Mouse (Mus musculus): ENCODE measurements around the gene Pcx. TPM values are rescaled to one million over a fixed set of nuclear protein-coding genes. Genes with fewer than 3 reads are reported as not detected.
A peak's percentile ranks its signal among the peaks of the same experiment; 100 is the strongest.

The Pcx gene
- polyA plus RNA-seq, 1 experiment: 4.0 TPM

GRCm38 (mm10) chr19:4646917-4647492 lies 136.7 kb downstream of the Pcx start:
- Histone ChIP-seq H3K79me3 (ENCODE audit: low read depth) (no peaks in the 10 kb centered on the region), H3K36me3 (ENCODE audit: control insufficient read depth, insufficient read depth) (no peaks in the 10 kb centered on the region), H3ac (ENCODE audit: control insufficient read depth, insufficient read length, low read depth) (no peak overlapping the region), H3K79me2 (ENCODE audit: control insufficient read depth, insufficient read depth) (no peaks in the 10 kb centered on the region), H3K27me3 (ENCODE audit: control insufficient read depth, insufficient read depth, insufficient read length) (no peaks in the 10 kb centered on the region), H3K4me3 (ENCODE audit: insufficient read depth, poor library complexity, severe bottlenecking) (no peak overlapping the region)
- TF ChIP-seq CTCF (IDR thresholded peaks at IDR 0.05; ENCODE audit: control insufficient read depth, insufficient read depth, insufficient read length): no peak
- TF ChIP-seq MAX (IDR thresholded peaks at IDR 0.05): no peak
- TF ChIP-seq USF1 (IDR thresholded peaks at IDR 0.05; ENCODE audit: low read depth): no peak
- TF ChIP-seq MYOD1 (IDR thresholded peaks at IDR 0.05; ENCODE audit: control insufficient read depth, insufficient read length, low read depth): no peak
- no peak for TF ChIP-seq CEBPB (IDR thresholded peaks at IDR 0.05; ENCODE audit: low read depth)
- TF ChIP-seq MYOG (IDR thresholded peaks at IDR 0.05; ENCODE audit: control insufficient read depth, extremely low read depth, insufficient read length): no peak
- TF ChIP-seq FOSL1 (IDR thresholded peaks at IDR 0.05; ENCODE audit: insufficient read depth, low read length, poor library complexity, severe bottlenecking): no peak

DNA sequence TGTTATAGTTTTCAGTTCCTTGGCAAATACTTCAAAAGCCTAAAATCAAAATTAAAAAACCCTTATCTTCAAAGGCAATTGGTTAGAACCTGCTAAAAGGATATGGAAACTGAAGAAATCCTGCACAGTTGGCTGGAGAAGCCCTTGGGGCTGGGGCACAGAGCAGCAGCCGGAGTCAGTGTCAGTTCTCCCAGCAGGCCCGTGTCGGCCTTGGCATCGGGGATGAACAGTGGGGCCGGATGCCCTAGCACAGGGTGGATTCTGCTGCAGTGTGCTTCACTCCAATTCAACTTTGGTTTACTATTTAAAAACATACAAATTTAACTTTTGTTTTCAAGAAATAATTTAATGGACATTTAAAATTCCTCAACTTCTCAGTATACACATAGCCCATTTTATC lies 147.9 kb downstream of the Pcx start:
- no peak for TF ChIP-seq MYOG (IDR thresholded peaks at IDR 0.05; ENCODE audit: control insufficient read depth, extremely low read depth, insufficient read length)
- TF ChIP-seq MAX (IDR thresholded peaks at IDR 0.05): no peak
- TF ChIP-seq CTCF (IDR thresholded peaks at IDR 0.05; ENCODE audit: control insufficient read depth, insufficient read depth, insufficient read length): no peak
- TF ChIP-seq USF1 (IDR thresholded peaks at IDR 0.05; ENCODE audit: low read depth): no peak
- no peak for TF ChIP-seq FOSL1 (IDR thresholded peaks at IDR 0.05; ENCODE audit: insufficient read depth, low read length, poor library complexity, severe bottlenecking)
- TF ChIP-seq CEBPB (IDR thresholded peaks at IDR 0.05; ENCODE audit: low read depth): no peak
- TF ChIP-seq MYOD1 (IDR thresholded peaks at IDR 0.05; ENCODE audit: control insufficient read depth, insufficient read length, low read depth): no peak
- no peak overlapping the region for H3K4me3 ChIP-seq (ENCODE audit: insufficient read depth, poor library complexity, severe bottlenecking)
- H3ac ChIP-seq (ENCODE audit: control insufficient read depth, insufficient read length, low read depth): no peak overlapping the region
- H3K36me3 ChIP-seq (ENCODE audit: control insufficient read depth, insufficient read depth): no peaks in the 10 kb centered on the region
- H3K79me3 ChIP-seq (ENCODE audit: low read depth): no peaks in the 10 kb centered on the region
- no peaks in the 10 kb centered on the region for H3K79me2 ChIP-seq (ENCODE audit: control insufficient read depth, insufficient read depth)
- peaks cover 3% of the 10 kb centered on the region for H3K27me3 ChIP-seq (ENCODE audit: control insufficient read depth, insufficient read depth, insufficient read length)

- H3K27me3 ChIP-seq (ENCODE audit: control insufficient read depth, insufficient read depth, insufficient read length): no peaks in the 10 kb centered on the region
- no peak overlapping the region for H3ac ChIP-seq (ENCODE audit: control insufficient read depth, insufficient read length, low read depth)
- H3K79me2 ChIP-seq (ENCODE audit: control insufficient read depth, insufficient read depth): no peaks in the 10 kb centered on the region
- no peak overlapping the region for H3K4me3 ChIP-seq (ENCODE audit: insufficient read depth, poor library complexity, severe bottlenecking)
- no peaks in the 10 kb centered on the region for H3K36me3 ChIP-seq (ENCODE audit: control insufficient read depth, insufficient read depth)
- no peaks in the 10 kb centered on the region for H3K79me3 ChIP-seq (ENCODE audit: low read depth)
- TF ChIP-seq MYOD1 (IDR thresholded peaks at IDR 0.05; ENCODE audit: control insufficient read depth, insufficient read length, low read depth) (no peak), MYOG (IDR thresholded peaks at IDR 0.05; ENCODE audit: control insufficient read depth, extremely low read depth, insufficient read length) (no peak), USF1 (IDR thresholded peaks at IDR 0.05; ENCODE audit: low read depth) (no peak), CTCF (IDR thresholded peaks at IDR 0.05; ENCODE audit: control insufficient read depth, insufficient read depth, insufficient read length) (no peak), FOSL1 (IDR thresholded peaks at IDR 0.05; ENCODE audit: insufficient read depth, low read length, poor library complexity, severe bottlenecking) (no peak), CEBPB (IDR thresholded peaks at IDR 0.05; ENCODE audit: low read depth) (no peak), MAX (IDR thresholded peaks at IDR 0.05) (no peak)
Observed at GRCm38 (mm10) chr19:4666815-4667214, 156.5 kb downstream of the Pcx start.

- no peak for TF ChIP-seq FOSL1 (IDR thresholded peaks at IDR 0.05; ENCODE audit: insufficient read depth, low read length, poor library complexity, severe bottlenecking)
- TF ChIP-seq MYOD1 (IDR thresholded peaks at IDR 0.05; ENCODE audit: control insufficient read depth, insufficient read length, low read depth): peak; percentile 81
- no peaks in the 10 kb centered on the region for H3K27me3 ChIP-seq (ENCODE audit: control insufficient read depth, insufficient read depth, insufficient read length)
- H3K79me2 ChIP-seq (ENCODE audit: control insufficient read depth, insufficient read depth): no peaks in the 10 kb centered on the region
- H3K79me3 ChIP-seq (ENCODE audit: low read depth): no peaks in the 10 kb centered on the region
- no peaks in the 10 kb centered on the region for H3K36me3 ChIP-seq (ENCODE audit: control insufficient read depth, insufficient read depth)
- no peak overlapping the region for H3K4me3 ChIP-seq (ENCODE audit: insufficient read depth, poor library complexity, severe bottlenecking)
- H3ac ChIP-seq (ENCODE audit: control insufficient read depth, insufficient read length, low read depth): no peak overlapping the region
Observed at GRCm38 (mm10) chr19:4670776-4671175, 160.5 kb downstream of the Pcx start.

Small RNA genes lying within 50 kb of the gene (microRNA-seq; reads per million reads assigned to microRNA genes)
- 0.28 reads per million for gene Mir6986 (ENCODE audit: borderline microRNAs expressed)

Other genes starting within 250 kb of the Pcx start
- gene Ssh3, start 241.3 kb upstream of the Pcx start, polyA plus RNA-seq (2012; fragmentation: generic; extraction: Trizol): 0.34 TPM
- 2.2 TPM for gene Ankrd13d, start 227.3 kb upstream of the Pcx start, polyA plus RNA-seq (2012; fragmentation: generic; extraction: Trizol)
- gene Grk2, start 204.2 kb upstream of the Pcx start, polyA plus RNA-seq (2012; fragmentation: generic; extraction: Trizol): 56.6 TPM
- gene Kdm2a, start 112.2 kb upstream of the Pcx start, polyA plus RNA-seq (2012; fragmentation: generic; extraction: Trizol): 24.0 TPM
- gene Rhod, start 71.0 kb upstream of the Pcx start, polyA plus RNA-seq (2012; fragmentation: generic; extraction: Trizol): 65.1 TPM
- 14.4 TPM for gene Syt12, start 33.0 kb upstream of the Pcx start, polyA plus RNA-seq (2012; fragmentation: generic; extraction: Trizol)
- gene 2010003K11Rik, start 11.9 kb upstream of the Pcx start, polyA plus RNA-seq (2012; fragmentation: generic; extraction: Trizol): not detected
- gene Lrfn4, start 105.2 kb downstream of the Pcx start, polyA plus RNA-seq (2012; fragmentation: generic; extraction: Trizol): 40.8 TPM
- gene Rce1, start 115.2 kb downstream of the Pcx start, polyA plus RNA-seq (2012; fragmentation: generic; extraction: Trizol): 56.9 TPM
- 0.96 TPM for gene Gm960, start 188.2 kb downstream of the Pcx start, polyA plus RNA-seq (2012; fragmentation: generic; extraction: Trizol)
- gene Sptbn2, start 200.7 kb downstream of the Pcx start, polyA plus RNA-seq (2012; fragmentation: generic; extraction: Trizol): 0.15 TPM
- 8.8 TPM for gene Rbm4b, start 246.0 kb downstream of the Pcx start, polyA plus RNA-seq (2012; fragmentation: generic; extraction: Trizol)